Mouse (Mus musculus): ENCODE results near the gene Cfdp1.

Gene Cfdp1

DNA sequence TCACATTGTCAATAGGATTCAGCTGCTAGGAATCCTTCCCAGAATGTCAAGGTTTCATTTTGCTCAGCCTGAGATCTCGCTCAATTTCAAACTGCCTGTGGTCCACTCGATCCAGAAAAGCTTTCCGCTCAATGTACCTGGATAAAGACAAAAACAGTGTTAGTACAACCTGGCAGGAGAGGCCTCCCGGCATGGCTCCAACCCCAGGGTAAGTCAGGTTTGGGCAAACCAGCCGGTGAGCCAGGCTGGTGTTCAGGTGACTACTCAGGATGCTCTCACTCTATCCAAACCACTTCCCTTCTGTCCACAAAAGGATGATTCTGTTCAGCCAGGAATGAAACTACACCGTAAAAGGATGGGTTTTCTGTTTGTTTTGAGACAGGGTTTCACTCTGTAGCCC, 85.4 kb downstream of the Cfdp1 start:
- no peak for TF ChIP-seq NANOG (IDR thresholded peaks at IDR 0.05; ENCODE audit: borderline replicate concordance, low read length)
- no peak for TF ChIP-seq POU5F1 (IDR thresholded peaks at IDR 0.05; ENCODE audit: borderline replicate concordance, low read length)
- TF ChIP-seq CTCF (conservative IDR thresholded peaks at IDR 0.05; ENCODE audit: low read length), result no peak
- peaks cover 93% of the 10 kb centered on the region for H3K4me1 ChIP-seq (replicated peaks; ENCODE audit: low read depth, low read length)
- peaks cover 55% of the 10 kb centered on the region for H3K36me3 ChIP-seq (ENCODE audit: insufficient read depth, low read length)
- H3K27me3 ChIP-seq (ENCODE audit: insufficient read depth, low read length), result no peaks in the 10 kb centered on the region
- peak overlapping the region; percentile 58 for H3K4me3 ChIP-seq (replicated peaks; ENCODE audit: low read length)
- no peaks in the 10 kb centered on the region for H3K9me3 ChIP-seq (ENCODE audit: low read length)

DNA sequence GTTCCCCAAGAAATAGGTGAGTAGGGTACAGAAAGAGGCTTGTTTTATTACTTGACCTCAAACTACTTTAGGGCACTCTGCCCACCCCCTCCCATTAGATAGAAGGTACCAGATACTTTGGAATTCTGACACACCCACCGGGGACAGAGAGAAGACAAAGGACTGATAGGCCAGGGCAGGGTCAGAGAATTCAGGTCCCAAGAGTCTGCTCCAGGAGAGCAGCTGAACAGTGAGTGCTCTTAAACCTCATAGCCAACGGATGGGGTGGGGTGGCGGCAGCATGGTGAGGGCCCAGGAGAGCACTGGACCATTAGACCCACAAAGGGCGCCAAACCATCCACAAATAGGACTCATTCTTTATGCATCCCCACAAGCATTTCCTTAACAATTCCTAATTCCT, 88.5 kb downstream of the Cfdp1 start:
- H3K36me3 ChIP-seq (ENCODE audit: insufficient read depth, low read length), result peaks cover 27% of the 10 kb centered on the region
- peaks cover 87% of the 10 kb centered on the region for H3K4me1 ChIP-seq (replicated peaks; ENCODE audit: low read depth, low read length)
- H3K9me3 ChIP-seq (ENCODE audit: low read length), result no peaks in the 10 kb centered on the region
- TF ChIP-seq NANOG (IDR thresholded peaks at IDR 0.05; ENCODE audit: borderline replicate concordance, low read length), result no peak
- TF ChIP-seq CTCF (conservative IDR thresholded peaks at IDR 0.05; ENCODE audit: low read length), result no peak
- no peak for TF ChIP-seq POU5F1 (IDR thresholded peaks at IDR 0.05; ENCODE audit: borderline replicate concordance, low read length)
- peak overlapping the region; percentile 32 for H3K4me3 ChIP-seq (replicated peaks; ENCODE audit: low read length)
- H3K27me3 ChIP-seq (ENCODE audit: insufficient read depth, low read length), result no peaks in the 10 kb centered on the region

DNA sequence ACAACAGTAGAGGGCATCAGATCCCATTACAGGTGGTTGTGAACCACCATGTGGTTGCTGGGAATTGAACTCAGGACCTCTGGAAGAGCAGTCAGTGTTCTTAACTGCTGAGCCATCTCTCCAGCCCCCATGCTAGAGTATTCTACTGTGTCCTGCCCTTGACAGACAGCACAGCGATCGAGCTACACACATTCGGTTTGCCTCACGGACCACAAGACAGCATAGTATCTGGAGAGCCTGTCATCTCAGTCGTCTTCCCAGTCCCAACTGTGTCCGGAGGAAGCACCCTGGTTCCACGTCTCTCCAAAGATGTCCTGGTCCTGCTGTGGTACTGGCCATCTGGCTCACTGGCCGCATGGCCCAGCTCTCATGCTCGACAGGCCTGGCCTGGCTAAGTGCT, 89.0 kb downstream of the Cfdp1 start:
- Histone ChIP-seq H3K9me3 (ENCODE audit: low read length) (no peaks in the 10 kb centered on the region), H3K27me3 (ENCODE audit: insufficient read depth, low read length) (no peaks in the 10 kb centered on the region), H3K4me3 (replicated peaks; ENCODE audit: low read length) (0 out of 2 replicates have a peak overlapping the region, but pooled peaks have one; percentile 32), H3K4me1 (replicated peaks; ENCODE audit: low read depth, low read length) (peaks cover 87% of the 10 kb centered on the region), H3K36me3 (ENCODE audit: insufficient read depth, low read length) (peaks cover 27% of the 10 kb centered on the region)
- no peak for TF ChIP-seq POU5F1 (IDR thresholded peaks at IDR 0.05; ENCODE audit: borderline replicate concordance, low read length)
- TF ChIP-seq CTCF (conservative IDR thresholded peaks at IDR 0.05; ENCODE audit: low read length), result no peak
- TF ChIP-seq NANOG (IDR thresholded peaks at IDR 0.05; ENCODE audit: borderline replicate concordance, low read length), result no peak

DNA sequence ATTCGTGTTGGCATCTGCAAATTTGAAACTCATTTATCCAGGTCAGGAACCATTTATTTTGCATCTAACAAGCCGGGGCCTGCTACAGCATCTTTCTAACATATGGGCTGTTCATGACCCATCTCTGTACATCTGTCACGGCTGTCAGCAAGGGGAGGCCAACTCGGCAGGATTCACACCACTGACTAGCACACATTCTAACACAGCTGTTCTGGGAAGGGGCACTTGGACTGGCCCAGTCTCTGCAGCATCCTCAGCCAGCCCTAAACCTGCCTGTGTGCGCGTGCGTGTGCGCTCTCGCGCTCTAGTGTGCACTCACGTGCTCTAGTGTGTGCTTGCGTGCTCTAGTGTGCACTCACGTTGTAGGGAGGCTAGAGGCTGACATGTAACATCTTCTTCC, 93.4 kb downstream of the Cfdp1 start:
- TF ChIP-seq POU5F1 (IDR thresholded peaks at IDR 0.05; ENCODE audit: borderline replicate concordance, low read length) (no peak), NANOG (IDR thresholded peaks at IDR 0.05; ENCODE audit: borderline replicate concordance, low read length) (no peak), CTCF (conservative IDR thresholded peaks at IDR 0.05; ENCODE audit: low read length) (no peak)
- peaks cover 55% of the 10 kb centered on the region for H3K4me1 ChIP-seq (replicated peaks; ENCODE audit: low read depth, low read length)
- H3K9me3 ChIP-seq (ENCODE audit: low read length), result no peaks in the 10 kb centered on the region
- no peaks in the 10 kb centered on the region for H3K27me3 ChIP-seq (ENCODE audit: insufficient read depth, low read length)
- H3K4me3 ChIP-seq (replicated peaks; ENCODE audit: low read length), result no peak overlapping the region
- H3K36me3 ChIP-seq (ENCODE audit: insufficient read depth, low read length), result no peaks in the 10 kb centered on the region

DNA sequence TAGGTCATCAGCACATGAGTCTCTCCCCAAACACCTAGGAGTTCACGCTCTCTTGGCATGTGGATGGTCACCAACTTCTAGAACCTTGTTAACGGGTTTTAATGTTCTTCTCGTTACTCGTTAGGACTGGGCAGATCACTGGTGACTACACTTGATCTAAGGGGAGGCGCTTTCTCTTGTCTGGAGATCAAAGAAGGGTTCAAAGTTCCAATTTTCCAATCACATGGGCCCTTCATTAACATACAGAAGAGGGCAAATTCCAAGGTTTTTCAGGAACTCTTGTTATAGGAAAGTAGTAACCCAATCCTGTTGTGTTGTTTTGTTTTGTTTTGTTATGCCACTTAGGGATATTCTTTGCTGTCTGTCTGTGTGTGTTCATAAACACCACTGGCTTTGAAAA, 95.3 kb downstream of the Cfdp1 start:
- Histone ChIP-seq H3K4me1 (replicated peaks; ENCODE audit: low read depth, low read length) (peaks cover 55% of the 10 kb centered on the region), H3K36me3 (ENCODE audit: insufficient read depth, low read length) (no peaks in the 10 kb centered on the region), H3K9me3 (ENCODE audit: low read length) (no peaks in the 10 kb centered on the region), H3K4me3 (replicated peaks; ENCODE audit: low read length) (no peak overlapping the region), H3K27me3 (ENCODE audit: insufficient read depth, low read length) (no peaks in the 10 kb centered on the region)
- TF ChIP-seq POU5F1 (IDR thresholded peaks at IDR 0.05; ENCODE audit: borderline replicate concordance, low read length), result no peak

DNA sequence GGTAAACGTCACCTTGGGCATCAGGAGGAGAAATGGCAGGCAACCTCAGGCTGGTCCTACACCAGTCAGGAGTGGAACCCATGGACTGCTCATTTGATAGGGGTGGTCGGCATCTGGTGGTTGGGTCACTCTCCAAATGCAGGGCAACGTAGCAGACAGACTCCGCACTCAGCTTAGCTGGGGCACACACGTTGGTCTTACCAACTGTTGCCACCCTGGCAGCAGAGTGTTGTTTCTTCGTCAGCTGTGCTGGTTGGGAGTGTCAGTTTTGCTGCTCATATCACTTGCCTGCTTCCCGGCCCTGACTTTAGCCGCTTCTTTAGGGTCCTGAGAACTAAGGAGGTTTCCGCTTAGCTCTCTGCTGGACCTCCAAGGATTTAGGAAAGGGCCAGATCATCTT, 96.5 kb downstream of the Cfdp1 start:
- Histone ChIP-seq H3K27me3 (ENCODE audit: insufficient read depth, low read length) (no peaks in the 10 kb centered on the region), H3K4me3 (replicated peaks; ENCODE audit: low read length) (no peak overlapping the region), H3K36me3 (ENCODE audit: insufficient read depth, low read length) (no peaks in the 10 kb centered on the region), H3K4me1 (replicated peaks; ENCODE audit: low read depth, low read length) (peaks cover 48% of the 10 kb centered on the region), H3K9me3 (ENCODE audit: low read length) (no peaks in the 10 kb centered on the region)
- no peak for TF ChIP-seq NANOG (IDR thresholded peaks at IDR 0.05; ENCODE audit: borderline replicate concordance, low read length)
- TF ChIP-seq CTCF (conservative IDR thresholded peaks at IDR 0.05; ENCODE audit: low read length), result no peak
- TF ChIP-seq POU5F1 (IDR thresholded peaks at IDR 0.05; ENCODE audit: borderline replicate concordance, low read length), result no peak

DNA sequence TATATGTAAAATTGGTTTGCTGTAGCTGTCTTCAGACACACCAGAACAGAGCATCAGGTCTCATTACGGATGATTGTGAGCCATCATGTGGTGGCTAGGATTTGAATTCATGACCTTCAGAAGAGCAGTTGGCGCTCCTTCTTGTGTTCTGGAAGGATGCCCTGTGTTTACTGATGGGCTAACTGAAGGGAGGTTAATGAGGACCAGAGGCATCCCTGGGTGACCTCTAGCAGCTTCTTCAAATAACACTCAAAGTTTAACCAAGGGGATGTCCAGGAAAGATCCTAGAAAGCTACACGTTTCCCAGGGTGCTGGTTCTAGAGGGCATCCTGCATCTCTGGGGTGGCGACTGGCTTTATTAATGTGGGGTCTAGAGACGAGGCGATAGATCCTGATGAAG, 99.4 kb downstream of the Cfdp1 start:
- Histone ChIP-seq H3K4me3 (replicated peaks; ENCODE audit: low read length) (no peak overlapping the region), H3K4me1 (replicated peaks; ENCODE audit: low read depth, low read length) (peaks cover 50% of the 10 kb centered on the region), H3K36me3 (ENCODE audit: insufficient read depth, low read length) (no peaks in the 10 kb centered on the region), H3K27me3 (ENCODE audit: insufficient read depth, low read length) (no peaks in the 10 kb centered on the region), H3K9me3 (ENCODE audit: low read length) (no peaks in the 10 kb centered on the region)
- TF ChIP-seq POU5F1 (IDR thresholded peaks at IDR 0.05; ENCODE audit: borderline replicate concordance, low read length) (no peak), NANOG (IDR thresholded peaks at IDR 0.05; ENCODE audit: borderline replicate concordance, low read length) (no peak), CTCF (conservative IDR thresholded peaks at IDR 0.05; ENCODE audit: low read length) (no peak)

DNA sequence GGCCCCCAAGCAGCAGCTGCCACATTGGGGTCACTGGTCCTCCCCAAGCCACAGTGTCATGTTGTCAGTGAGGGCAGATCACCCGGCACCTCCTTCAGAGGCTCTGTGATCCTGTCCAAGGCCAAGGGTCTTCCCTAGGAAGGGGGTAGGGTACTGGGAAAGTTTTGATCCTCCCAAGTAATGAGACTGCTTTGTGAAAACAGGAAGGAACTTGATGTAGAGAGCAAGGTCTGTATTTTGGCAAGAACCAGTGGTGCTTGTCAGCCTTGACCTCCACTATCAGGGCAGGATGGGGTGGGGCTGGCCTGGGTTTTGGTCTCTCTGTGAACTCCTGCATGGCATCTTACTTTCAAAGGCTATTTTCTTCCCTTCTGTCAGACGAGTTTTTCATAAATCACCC, 100.0 kb downstream of the Cfdp1 start:
- H3K9me3 ChIP-seq (ENCODE audit: low read length), result no peaks in the 10 kb centered on the region
- peaks cover 55% of the 10 kb centered on the region for H3K4me1 ChIP-seq (replicated peaks; ENCODE audit: low read depth, low read length)
- H3K36me3 ChIP-seq (ENCODE audit: insufficient read depth, low read length), result no peaks in the 10 kb centered on the region
- H3K27me3 ChIP-seq (ENCODE audit: insufficient read depth, low read length), result no peaks in the 10 kb centered on the region
- no peak overlapping the region for H3K4me3 ChIP-seq (replicated peaks; ENCODE audit: low read length)
- no peak for TF ChIP-seq NANOG (IDR thresholded peaks at IDR 0.05; ENCODE audit: borderline replicate concordance, low read length)
- TF ChIP-seq POU5F1 (IDR thresholded peaks at IDR 0.05; ENCODE audit: borderline replicate concordance, low read length), result no peak
- TF ChIP-seq CTCF (conservative IDR thresholded peaks at IDR 0.05; ENCODE audit: low read length), result no peak

DNA sequence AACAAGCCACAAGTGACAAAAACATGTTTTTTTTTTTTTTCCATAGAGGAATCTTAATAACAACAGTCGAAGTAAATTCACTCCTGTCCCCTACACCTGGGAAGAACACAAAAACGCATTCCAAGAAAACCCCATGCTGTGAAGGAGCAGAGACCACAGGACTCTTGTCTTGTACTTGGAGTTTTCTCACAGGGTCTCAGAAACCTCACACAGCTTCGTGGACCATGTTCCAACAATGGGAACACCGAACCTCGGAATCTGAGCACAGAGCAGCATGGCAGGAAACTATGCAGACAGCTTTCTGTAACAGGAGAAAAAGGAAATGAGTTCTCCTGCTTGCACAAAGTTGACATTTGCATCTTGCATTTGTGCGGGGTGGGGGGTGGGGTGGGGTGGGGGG, 105.3 kb downstream of the Cfdp1 start:
- TF ChIP-seq POU5F1 (IDR thresholded peaks at IDR 0.05; ENCODE audit: borderline replicate concordance, low read length) (no peak), NANOG (IDR thresholded peaks at IDR 0.05; ENCODE audit: borderline replicate concordance, low read length) (no peak), CTCF (conservative IDR thresholded peaks at IDR 0.05; ENCODE audit: low read length) (no peak)
- Histone ChIP-seq H3K4me1 (replicated peaks; ENCODE audit: low read depth, low read length) (peaks cover 82% of the 10 kb centered on the region), H3K27me3 (ENCODE audit: insufficient read depth, low read length) (no peaks in the 10 kb centered on the region), H3K9me3 (ENCODE audit: low read length) (no peaks in the 10 kb centered on the region), H3K36me3 (ENCODE audit: insufficient read depth, low read length) (no peaks in the 10 kb centered on the region), H3K4me3 (replicated peaks; ENCODE audit: low read length) (0 out of 2 replicates have a peak overlapping the region, but pooled peaks have one; percentile 37)

Data from E14TG2a.4 (cell line).